8 mouse cellular contexts compared by ENCODE assay signal in genomic region chr1:91251927-91252326, GRCm38 (mm10). TPM values are rescaled to one million over a fixed set of nuclear protein-coding genes. Genes with fewer than 3 reads are reported as not detected.
DNase-seq lines count a peak whose midpoint lies in the region; ATAC-seq and TF ChIP-seq lines count a peak whose summit lies in the region.

No protein-coding gene starts in this region.

- 49% methylated on average over 8 of the region's 8 CpGs for WGBS in lung, postnatal 0 days
- 63% methylated on average over 8 of the region's 8 CpGs for WGBS in hindbrain, embryonic 14.5 days

- TF ChIP-seq EP300 in lung, postnatal 0 days (IDR thresholded peaks at IDR 0.05): no peak

- peak overlapping the region; percentile 88; the same call in 1 of the 2 replicates for H3K4me2 ChIP-seq in lung, postnatal 0 days (replicated peaks; ENCODE audit: low read depth, low read length)
- H3K4me2 ChIP-seq in hindbrain, embryonic 14.5 days (replicated peaks): peak overlapping the region; percentile 86

- no peak overlapping the region for H3K9ac ChIP-seq in lung, postnatal 0 days (replicated peaks; ENCODE audit: low read depth)
- H3K9ac ChIP-seq in hindbrain, embryonic 14.5 days: no peak overlapping the region; the same call in 1 of the 2 replicates

- no peak overlapping the region for H3K4me3 ChIP-seq in lung, postnatal 0 days (ENCODE audit: low read depth, low read length)
- H3K4me3 ChIP-seq in hindbrain, embryonic 14.5 days (replicated peaks; ENCODE audit: low read length): no peak overlapping the region; the same call in 1 of the 2 replicates

- peak; percentile 67 for TF ChIP-seq CTCF in lung, postnatal 0 days (IDR thresholded peaks at IDR 0.05)

- DNase-seq in lung, postnatal 0 days (ENCODE audit: low spot score): peak; percentile 41
- no peak for DNase-seq in lung, postnatal 4 days
- DNase-seq in hindbrain, embryonic 14.5 days (ENCODE audit: low spot score): no peak
- peak; percentile 20 for DNase-seq in lung, postnatal 36 days
- peak; percentile 67 for DNase-seq in splenic B cell, adult 2 months (ENCODE audit: low read depth, low spot score)
- no peak for DNase-seq in adrenal gland, postnatal 4 days (ENCODE audit: low spot score in 2 of 2)
- no peak for DNase-seq in testis, postnatal 10 days (ENCODE audit: low spot score)

- no peaks in the 10 kb centered on the region for H3K9me3 ChIP-seq in lung, postnatal 0 days (ENCODE audit: low read length)
- H3K9me3 ChIP-seq in hindbrain, embryonic 14.5 days (ENCODE audit: control insufficient read depth, low read length): no peaks in the 10 kb centered on the region

- H3K36me3 ChIP-seq in lung, postnatal 0 days (ENCODE audit: insufficient read depth, low read length): no peaks in the 10 kb centered on the region
- peaks cover 16% of the 10 kb centered on the region for H3K36me3 ChIP-seq in hindbrain, embryonic 14.5 days (replicated peaks; ENCODE audit: control insufficient read depth, insufficient read depth)
- no peaks in the 10 kb centered on the region; the same call in none of the 2 replicates for H3K36me3 ChIP-seq in splenic B cell, adult 2 months (ENCODE audit: control insufficient read depth, insufficient read depth, low read length, poor library complexity, severe bottlenecking)

- no peaks in the 10 kb centered on the region for H3K27me3 ChIP-seq in lung, postnatal 0 days (replicated peaks; ENCODE audit: insufficient read depth, low read length)
- H3K27me3 ChIP-seq in hindbrain, embryonic 14.5 days (ENCODE audit: control insufficient read depth, insufficient read depth, low read length): no peaks in the 10 kb centered on the region
- H3K27me3 ChIP-seq in splenic B cell, adult 2 months (ENCODE audit: control insufficient read depth, insufficient read depth, low read length, poor library complexity, severe bottlenecking): no peaks in the 10 kb centered on the region

- peaks cover 13% of the 10 kb centered on the region for H3K4me1 ChIP-seq in lung, postnatal 0 days (ENCODE audit: insufficient read depth, low read depth, low read length)
- H3K4me1 ChIP-seq in hindbrain, embryonic 14.5 days (replicated peaks; ENCODE audit: control insufficient read depth, insufficient read depth, low read length): peaks cover 24% of the 10 kb centered on the region

- ATAC-seq in lung, postnatal 0 days: no peak
- ATAC-seq in common myeloid progenitor, adult 5-6 weeks (replicated peaks; ENCODE audit: low read depth, poor library complexity, severe bottlenecking): 0 out of 2 replicates have a peak, but pooled peaks have one; percentile 47
- ATAC-seq in hindbrain, embryonic 14.5 days (ENCODE audit: low FRiP score): no peak

- no peak overlapping the region for H3K27ac ChIP-seq in lung, postnatal 0 days (ENCODE audit: low read length)
- H3K27ac ChIP-seq in hindbrain, embryonic 14.5 days: no peak overlapping the region

RNA-seq across cellular contexts. Expression of gene Ube2f, which starts 1.8 kb away (rescaled TPM):
- 55.5 and 58.3 TPM in 2 replicates for polyA plus RNA-seq in lung, postnatal 0 days (2015; fragmentation: Nextera tagmentation; extraction: Ambion mirVana)
- total RNA-seq in common myeloid progenitor, adult 5-6 weeks (2017): 35.2 and 44.8 TPM in 2 replicates
- polyA plus RNA-seq in hindbrain, embryonic 14.5 days (2014; fragmentation: Nextera tagmentation; extraction: Ambion mirVana): 63.8 and 67.6 TPM in 2 replicates
- total RNA-seq in adrenal gland, postnatal 4 days (2021): 10 to 100 TPM; 49.7 to 52.0 TPM

RNA-seq across cellular contexts. Expression of gene Scly, which starts 46.2 kb away (rescaled TPM):
- polyA plus RNA-seq in lung, postnatal 0 days (2015; fragmentation: Nextera tagmentation; extraction: Ambion mirVana): 8.7 and 11.1 TPM in 2 replicates
- 19.9 and 23.2 TPM in 2 replicates for total RNA-seq in common myeloid progenitor, adult 5-6 weeks (2017)
- 9.7 and 10.5 TPM in 2 replicates for polyA plus RNA-seq in hindbrain, embryonic 14.5 days (2014; fragmentation: Nextera tagmentation; extraction: Ambion mirVana)
- 10 to 100 TPM; 18.8 to 21.3 TPM for total RNA-seq in adrenal gland, postnatal 4 days (2021)

Comparison
In these comparisons a context has a peak if more than half of its experiments do, and no peak if none do; other contexts are left out.
1. DNase-seq: peak in lung, postnatal 0 days (single experiment), lung, postnatal 36 days (single experiment) and splenic B cell, adult 2 months (single experiment); none in lung, postnatal 4 days (0 of 2), hindbrain, embryonic 14.5 days (single experiment), adrenal gland, postnatal 4 days (0 of 2) and testis, postnatal 10 days (single experiment).